Mouse (Mus musculus): Measurements from ENCODE around the gene Tnfsf18. TPM values are rescaled to one million over a fixed set of nuclear protein-coding genes. Genes with fewer than 3 reads are reported as not detected.

The Tnfsf18 gene
- polyA plus RNA-seq, 1 experiment from 2014 or later = not detected

DNA sequence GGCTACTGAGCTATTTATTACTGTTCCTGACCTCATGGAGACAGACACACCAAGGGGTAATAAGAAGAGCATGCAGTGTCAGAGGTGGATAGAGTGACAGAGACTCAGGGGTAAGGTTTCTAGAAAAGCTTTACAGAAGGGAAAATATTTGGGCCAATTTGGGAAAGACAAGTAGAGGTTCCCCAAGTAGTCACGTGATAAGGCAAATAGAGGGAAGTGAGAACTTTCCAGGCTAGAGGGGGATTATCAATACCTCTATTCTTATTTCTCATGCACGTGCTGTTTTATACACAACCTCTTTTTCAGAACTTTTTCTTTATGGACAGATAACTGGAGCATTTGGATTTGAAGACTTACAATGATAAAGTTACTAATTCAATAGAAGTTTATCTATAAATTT, 57.6 kb downstream of the Tnfsf18 start:
- 73% methylated on average over 2 of the region's 2 CpGs for WGBS

More for the DNA sequence above, 57.6 kb downstream of the Tnfsf18 start:
- no peak overlapping the region for H3K27ac ChIP-seq (ENCODE audit: low read depth, low read length)
- H3K4me1 ChIP-seq (replicated peaks; ENCODE audit: control insufficient read depth, insufficient read depth, low read length) = no peaks in the 10 kb centered on the region
- H3K4me2 ChIP-seq (replicated peaks; ENCODE audit: low read depth) = no peak overlapping the region
- no peak overlapping the region for H3K4me3 ChIP-seq (ENCODE audit: low read depth, low read length)
- no peaks in the 10 kb centered on the region for H3K36me3 ChIP-seq (ENCODE audit: control insufficient read depth, insufficient read depth)
- TF ChIP-seq CTCF (IDR thresholded peaks at IDR 0.05; ENCODE audit: low read depth) = no peak
- H3K9me3 ChIP-seq (ENCODE audit: control insufficient read depth) = no peaks in the 10 kb centered on the region
- no peaks in the 10 kb centered on the region for H3K27me3 ChIP-seq (replicated peaks; ENCODE audit: control insufficient read depth, insufficient read depth, low read length)
- no peak overlapping the region for H3K9ac ChIP-seq (ENCODE audit: low read depth, low read length)
- no peak for ATAC-seq

Other genes with a start within 250 kb of the Tnfsf18 start
- 373 and 385 TPM in 2 replicates for gene Prdx6, start 243.4 kb upstream of the Tnfsf18 start, polyA plus RNA-seq (2015; fragmentation: Nextera tagmentation; extraction: Ambion mirVana)
- gene Tnfsf4, start 99.2 kb upstream of the Tnfsf18 start, polyA plus RNA-seq (2015; fragmentation: Nextera tagmentation; extraction: Ambion mirVana) = not detected in 2 replicates

Measured in intestine, postnatal 0 days (tissue).